Mouse (Mus musculus) forebrain, embryonic 10.5 days (tissue): ENCODE measurements at regions not wholly inside any gene's neighbourhood (a gene's known extent, or its start where the extent isn't known, plus 50 kb on each side); places are given as distances from the start of the nearest gene placed in this dataset.

Experiments used
- DNase-seq: peaks from one replicate; pipeline ENCODE4 v3.0.0-alpha.2; 2017; ENCODE audit warnings: low spot score; ENCODE audit errors: extremely low spot score
- H3K27ac ChIP-seq: fragments of 300-500 bp; sonication (generic); 2 replicates; pipeline ENCODE4 v1.5.1; 2016; ENCODE audit warnings: mild to moderate bottlenecking
- H3K27me3 ChIP-seq: fragments of 300-500 bp; sonication (generic); 2 replicates; pipeline ENCODE4 v1.6.1; 2016; ENCODE audit warnings: mild to moderate bottlenecking; ENCODE audit not compliant: poor library complexity, severe bottlenecking
- H3K36me3 ChIP-seq: fragments of 300-500 bp; sonication (generic); replicated peaks from 2 replicates; pipeline ENCODE4 v1.6.1; 2016; ENCODE audit warnings: mild to moderate bottlenecking, moderate library complexity
- H3K4me1 ChIP-seq: fragments of 300-500 bp; sonication (generic); 2 replicates; pipeline ENCODE4 v1.6.1; 2016
- H3K4me3 ChIP-seq: fragments of 300-500 bp; sonication (generic); 2 replicates; pipeline ENCODE4 v1.5.1; 2016; ENCODE audit warnings: mild to moderate bottlenecking, moderate library complexity
- H3K9me3 ChIP-seq: fragments of 300-500 bp; sonication (generic); 2 replicates; pipeline ENCODE4 v1.6.1; 2016; ENCODE audit warnings: mild to moderate bottlenecking, moderate library complexity
- WGBS: fragments of 180-500 bp; shearing (Covaris S2); methylation state at CpG from one replicate; pipeline ENCODE4 v1.1.7; 2016; 5-methylcytosine and 5-hydroxymethylcytosine counted together

DNA sequence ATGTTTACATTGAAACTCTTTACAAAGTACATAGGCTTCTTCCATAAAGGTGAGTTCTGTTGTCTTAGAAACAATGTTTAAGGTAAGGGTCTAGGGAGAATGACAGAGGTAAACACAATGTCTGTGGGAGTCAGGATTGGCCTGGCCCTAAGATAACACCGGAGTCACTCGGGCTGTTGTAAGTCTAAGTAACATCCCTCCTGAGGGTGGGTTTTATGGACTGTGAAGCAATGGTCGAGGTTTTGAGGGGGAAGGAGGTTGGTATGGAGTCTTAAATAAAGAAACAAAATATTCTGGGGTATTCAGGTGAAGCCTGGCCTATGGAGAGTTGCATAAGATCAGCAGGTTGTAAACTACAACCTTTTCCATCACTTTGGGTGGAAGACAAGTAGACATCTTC, 101.5 kb downstream of the Qrsl1 start:
- Histone ChIP-seq H3K4me1 (no peaks in the 10 kb centered on the region), H3K4me3 (no peak overlapping the region), H3K36me3 (no peaks in the 10 kb centered on the region), H3K27ac (no peak overlapping the region), H3K27me3 (no peaks in the 10 kb centered on the region), H3K9me3 (no peaks in the 10 kb centered on the region)
- 95% methylated on average over 3 of the region's 3 CpGs for WGBS
- DNase-seq = no peak

DNA sequence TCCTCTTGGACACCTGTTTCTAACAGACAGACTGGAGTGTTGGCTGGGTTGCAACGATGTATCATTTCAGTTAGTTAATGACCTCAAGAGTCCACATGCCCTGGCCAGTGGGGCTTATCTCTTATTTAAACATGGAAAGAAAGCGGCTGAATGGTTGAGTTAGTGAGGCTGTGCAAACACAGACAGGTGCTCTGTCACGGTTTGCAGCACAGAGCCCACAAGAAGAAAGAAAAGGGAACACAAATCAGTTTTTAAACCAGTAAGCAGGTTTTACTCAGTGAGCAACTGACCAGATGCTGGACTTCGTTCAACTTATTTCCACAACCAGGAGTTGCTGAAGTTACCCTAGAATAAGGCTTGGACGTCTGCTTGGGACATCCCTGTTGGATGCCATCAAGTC, 86.3 kb downstream of the Qrsl1 start:
- H3K27me3 ChIP-seq = no peaks in the 10 kb centered on the region
- no peak overlapping the region for H3K27ac ChIP-seq
- no peak for DNase-seq
- no peaks in the 10 kb centered on the region for H3K36me3 ChIP-seq
- 82% methylated on average over 5 of the region's 5 CpGs for WGBS
- H3K4me1 ChIP-seq = no peaks in the 10 kb centered on the region; the same call in 1 of the 2 replicates
- no peak overlapping the region for H3K4me3 ChIP-seq
- H3K9me3 ChIP-seq = no peaks in the 10 kb centered on the region

DNA sequence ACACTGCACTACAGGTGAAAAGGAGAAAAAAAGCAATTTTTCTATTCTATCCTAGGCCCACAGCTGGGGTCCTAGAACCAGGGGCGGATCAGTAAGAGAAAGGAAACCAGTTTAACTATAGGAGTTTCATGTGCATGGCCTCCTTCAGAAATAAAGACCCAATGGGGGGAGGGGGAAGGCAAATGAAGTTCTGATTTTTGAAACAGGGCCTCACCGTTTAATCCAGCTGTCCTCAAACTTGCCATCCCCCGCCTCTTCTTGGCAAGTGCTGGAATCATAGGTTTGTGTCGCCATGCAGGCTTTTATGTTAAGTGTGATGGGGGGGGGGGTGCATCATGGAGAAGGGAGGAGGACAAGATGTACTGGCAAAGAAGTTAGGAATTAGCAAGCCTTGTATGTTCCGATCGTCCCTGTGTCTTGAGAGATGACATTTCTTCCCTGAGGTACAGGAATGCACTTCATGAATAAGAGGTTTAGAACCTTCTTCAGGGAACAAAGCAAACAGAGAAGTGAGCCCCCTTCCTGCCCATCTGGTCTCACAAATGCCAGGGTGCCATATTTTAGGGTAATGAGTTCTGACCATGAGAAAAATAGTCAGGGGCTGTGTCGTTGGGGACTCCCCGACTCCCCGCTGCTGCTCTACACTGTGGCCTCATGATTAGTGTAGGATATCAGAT, 83.9 kb downstream of the Qrsl1 start:
- Histone ChIP-seq H3K9me3 (no peaks in the 10 kb centered on the region), H3K27ac (no peak overlapping the region), H3K36me3 (no peaks in the 10 kb centered on the region), H3K27me3 (no peaks in the 10 kb centered on the region), H3K4me3 (no peak overlapping the region), H3K4me1 (no peaks in the 10 kb centered on the region; the same call in 1 of the 2 replicates)
- DNase-seq = no peak
- WGBS = 80% methylated on average over 9 of the region's 9 CpGs

DNA sequence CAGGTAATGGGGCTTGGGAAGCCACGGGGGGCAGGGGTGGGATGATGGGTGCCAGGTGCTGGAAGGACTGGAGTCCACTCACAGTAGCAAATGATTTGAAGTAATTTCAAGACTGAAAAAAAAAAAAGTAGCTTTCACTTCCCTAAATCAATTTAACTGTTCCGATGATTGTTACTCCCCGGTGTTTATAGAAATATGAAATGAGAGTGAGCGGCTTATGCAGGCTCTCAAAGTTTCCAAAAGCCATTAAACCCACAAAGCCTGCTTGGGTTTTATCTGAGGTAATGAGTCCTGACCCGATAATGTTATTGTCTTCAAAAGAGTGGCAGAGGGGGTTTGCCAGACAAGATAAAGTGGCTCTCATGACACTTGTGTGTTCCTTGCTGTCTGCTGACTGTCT, 82.9 kb downstream of the Qrsl1 start:
- DNase-seq = no peak
- Histone ChIP-seq H3K4me3 (no peak overlapping the region), H3K36me3 (no peaks in the 10 kb centered on the region), H3K27ac (no peak overlapping the region), H3K4me1 (no peaks in the 10 kb centered on the region; the same call in 1 of the 2 replicates), H3K27me3 (no peaks in the 10 kb centered on the region), H3K9me3 (no peaks in the 10 kb centered on the region)
- 91% methylated on average over 5 of the region's 5 CpGs for WGBS

DNA sequence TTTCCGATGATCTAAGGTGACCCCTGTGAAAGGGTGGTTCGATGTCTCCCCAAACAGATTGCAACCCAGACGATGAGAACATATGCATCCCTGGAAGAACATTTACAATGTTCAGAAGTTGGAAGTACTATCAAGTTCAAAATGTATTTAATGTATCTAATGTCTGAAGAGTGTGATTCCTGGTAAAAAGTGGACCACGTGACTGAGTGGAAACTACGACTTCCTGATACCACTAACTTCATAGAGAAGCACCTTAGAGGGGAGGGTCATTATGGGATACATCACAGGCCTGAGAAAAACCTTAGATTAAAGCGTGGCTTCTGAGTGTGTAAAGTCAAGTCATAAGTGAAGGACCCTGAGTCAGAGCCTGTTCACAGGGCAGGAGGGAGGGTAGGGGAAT, 82.1 kb downstream of the Qrsl1 start:
- Histone ChIP-seq H3K36me3 (no peaks in the 10 kb centered on the region), H3K4me1 (no peaks in the 10 kb centered on the region; the same call in 1 of the 2 replicates), H3K9me3 (no peaks in the 10 kb centered on the region), H3K4me3 (no peak overlapping the region), H3K27me3 (no peaks in the 10 kb centered on the region), H3K27ac (no peak overlapping the region)
- WGBS = 87% methylated on average over 6 of the region's 6 CpGs
- no peak for DNase-seq

DNA sequence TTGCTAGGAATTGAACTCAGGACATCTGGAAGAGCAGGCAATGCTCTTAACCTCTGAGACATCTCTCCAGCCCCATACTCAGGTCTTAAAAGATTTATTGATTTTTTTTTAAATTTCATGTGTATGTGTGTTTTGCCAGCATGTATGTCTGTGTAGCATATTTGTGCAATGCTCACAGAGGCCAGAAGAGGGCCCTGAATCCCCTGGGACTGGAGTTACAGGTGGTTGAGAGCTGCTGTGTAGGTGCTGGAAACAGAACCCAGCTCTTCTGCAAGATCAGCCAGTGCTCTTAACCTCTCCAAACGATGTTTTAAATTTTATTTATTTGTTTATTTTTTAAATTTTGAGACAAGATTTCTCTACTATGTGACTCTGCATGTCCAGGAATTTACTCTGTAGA, 78.9 kb downstream of the Qrsl1 start:
- H3K27me3 ChIP-seq = no peaks in the 10 kb centered on the region
- no peaks in the 10 kb centered on the region for H3K36me3 ChIP-seq
- H3K4me3 ChIP-seq = no peak overlapping the region
- H3K4me1 ChIP-seq = no peaks in the 10 kb centered on the region; the same call in 1 of the 2 replicates
- H3K9me3 ChIP-seq = no peaks in the 10 kb centered on the region
- no peak for DNase-seq
- H3K27ac ChIP-seq = no peak overlapping the region
- WGBS = 79% methylated on average over 1 of the region's 1 CpGs

DNA sequence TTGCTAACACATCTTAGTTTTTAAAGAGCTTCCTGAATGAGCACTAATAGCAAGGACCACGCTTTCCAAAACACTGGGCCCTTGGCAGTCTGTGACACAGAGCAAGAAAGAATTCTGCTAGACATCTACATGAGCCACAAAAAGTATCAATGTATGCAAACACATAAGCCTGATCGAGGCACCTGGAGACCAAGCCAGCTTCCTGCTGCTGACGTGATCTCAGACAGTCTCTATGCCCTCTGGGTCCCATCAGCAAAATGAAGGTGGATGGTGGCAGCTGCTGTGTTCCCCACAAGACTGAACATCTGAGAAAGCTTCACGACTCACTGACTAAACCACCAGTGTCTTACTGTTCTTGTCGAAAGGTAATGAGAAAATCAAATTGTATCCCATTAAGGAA, 77.5 kb downstream of the Qrsl1 start:
- WGBS = 87% methylated on average over 5 of the region's 5 CpGs
- no peak overlapping the region for H3K4me3 ChIP-seq
- no peaks in the 10 kb centered on the region for H3K9me3 ChIP-seq
- H3K27me3 ChIP-seq = no peaks in the 10 kb centered on the region
- no peak for DNase-seq
- no peaks in the 10 kb centered on the region for H3K4me1 ChIP-seq
- H3K27ac ChIP-seq = no peak overlapping the region
- H3K36me3 ChIP-seq = no peaks in the 10 kb centered on the region
